Mouse (Mus musculus) MEL (cell line): ENCODE results near the gene Map1b.

ENCODE experiments used
- CHD1 ChIP-seq: IDR thresholded peaks from 2 replicates; pipeline ENCODE4 v1.6.1; 2012; ENCODE audit warnings: low read depth, mild to moderate bottlenecking, inconsistent platforms, low read length, improper control_type of control experiment
- CTCF ChIP-seq, 3 experiments: IDR thresholded peaks in 2 of 3; conservative IDR thresholded peaks in 1 of 3; 2 replicates each; pipeline ENCODE4 v1.5.1; 2011 to 2012; ENCODE audit warnings: low read length in 3 of 3, low read depth in 2 of 3, mild to moderate bottlenecking in 2 of 3, improper control_type of control experiment in 1 of 3, inconsistent platforms in 1 of 3, mixed read lengths in 1 of 3, moderate library complexity in 1 of 3; ENCODE audit not compliant: control insufficient read depth in 1 of 3, insufficient read depth in 1 of 3, poor library complexity in 1 of 3, severe bottlenecking in 1 of 3
- EP300 ChIP-seq, 2 experiments: IDR thresholded peaks; 2 replicates each; pipeline ENCODE4 v1.6.1; 2011; ENCODE audit warnings: improper control_type of control experiment in 2 of 2, low read length in 2 of 2, low read depth in 1 of 2, mild to moderate bottlenecking in 1 of 2
- ETS1 ChIP-seq: IDR thresholded peaks from 2 replicates; pipeline ENCODE4 v1.6.1; 2012; ENCODE audit warnings: low read depth, mild to moderate bottlenecking, inconsistent platforms, low read length, improper control_type of control experiment, moderate library complexity
- NELFE ChIP-seq: IDR thresholded peaks from 2 replicates; pipeline ENCODE4 v1.6.1; 2011; ENCODE audit warnings: low read depth, low read length, improper control_type of control experiment
- NRF1 ChIP-seq: IDR thresholded peaks from 2 replicates; pipeline ENCODE4 v1.6.1; 2014; ENCODE audit warnings: low read depth, mild to moderate bottlenecking, inconsistent platforms, low read length, improper control_type of control experiment, moderate library complexity; ENCODE audit not compliant: poor library complexity, insufficient read depth, severe bottlenecking
- POLR2AphosphoS5 ChIP-seq: IDR thresholded peaks from 2 replicates; pipeline ENCODE4 v1.6.1; 2012; ENCODE audit warnings: low read depth, borderline replicate concordance, mild to moderate bottlenecking, inconsistent platforms, low read length, moderate library complexity, mixed read lengths
- RAD21 ChIP-seq: IDR thresholded peaks from 2 replicates; pipeline ENCODE4 v1.6.1; 2011; ENCODE audit warnings: mild to moderate bottlenecking, low read depth, low read length, improper control_type of control experiment
- SMC3 ChIP-seq: IDR thresholded peaks from 2 replicates; pipeline ENCODE4 v1.6.1; 2011; ENCODE audit warnings: low read depth, low read length, improper control_type of control experiment
- TBP ChIP-seq: IDR thresholded peaks from 2 replicates; pipeline ENCODE4 v1.8.0; 2011; ENCODE audit warnings: low read depth, low read length, improper control_type of control experiment
- UBTF ChIP-seq: IDR thresholded peaks from 2 replicates; pipeline ENCODE4 v1.6.1; 2012; ENCODE audit warnings: low read depth, mild to moderate bottlenecking, inconsistent platforms, low read length, improper control_type of control experiment, moderate library complexity, borderline replicate concordance; ENCODE audit not compliant: insufficient read depth

- TF ChIP-seq TBP (no peak), UBTF (no peak), CHD1 (no peak), POLR2AphosphoS5 (no peak), CTCF (IDR thresholded peaks at IDR 0.05 in 2 of 3, conservative IDR thresholded peaks at IDR 0.05 in 1 of 3; ENCODE audit: control insufficient read depth in 1 of 3, insufficient read depth in 1 of 3, low read depth in 2 of 3, low read length in 3 of 3, poor library complexity in 1 of 3, severe bottlenecking in 1 of 3) (no peak), SMC3 (no peak), NRF1 (no peak), EP300 (IDR thresholded peaks at IDR 0.05; ENCODE audit: low read depth in 1 of 2, low read length in 2 of 2) (no peak), ETS1 (no peak), NELFE (no peak), RAD21 (no peak)
These were observed 12.1 kb upstream of the Map1b start for GRCm38 (mm10) chr13:99528456-99528855.
